Mouse (Mus musculus): ENCODE measurements at regions not wholly inside any gene's neighbourhood (a gene's known extent, or its start where the extent isn't known, plus 50 kb on each side); places are given as distances from the start of the nearest gene placed in this dataset.
A peak's percentile ranks its signal among the peaks of the same experiment; 100 is the strongest.

DNA sequence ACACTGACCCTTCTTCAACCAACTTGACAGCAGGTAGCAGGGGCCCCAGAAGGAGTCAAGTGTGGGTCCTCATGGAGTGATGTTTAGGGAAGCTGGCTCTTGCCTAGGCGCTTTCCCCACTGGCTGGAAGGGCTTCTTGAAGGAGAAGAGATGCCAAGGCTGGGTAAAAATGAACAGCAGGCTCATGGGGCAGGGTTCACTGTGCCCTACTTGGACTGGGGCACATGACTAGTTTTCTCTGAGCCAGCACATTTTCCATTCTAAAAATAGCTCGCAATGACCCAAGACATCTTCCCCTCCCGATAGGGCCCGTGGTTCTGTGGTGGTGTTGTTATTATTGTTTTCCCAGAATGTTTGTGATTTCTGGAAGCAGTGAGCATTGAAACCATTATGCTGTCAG lies 212.6 kb downstream of the Bcl2l11 start:
- Histone ChIP-seq H3K27me3 (ENCODE audit: control insufficient read depth, insufficient read depth, insufficient read length) (no peaks in the 10 kb centered on the region), H3K4me3 (ENCODE audit: insufficient read depth, poor library complexity, severe bottlenecking) (no peak overlapping the region), H3K79me3 (ENCODE audit: low read depth) (peaks cover 6% of the 10 kb centered on the region), H3K36me3 (ENCODE audit: control insufficient read depth, insufficient read depth) (no peaks in the 10 kb centered on the region), H3K79me2 (ENCODE audit: control insufficient read depth, insufficient read depth) (peaks cover 34% of the 10 kb centered on the region), H3ac (ENCODE audit: control insufficient read depth, insufficient read length, low read depth) (no peak overlapping the region)
- TF ChIP-seq USF1 (IDR thresholded peaks at IDR 0.05; ENCODE audit: low read depth), result peak; percentile 26
- no peak for TF ChIP-seq MYOD1 (IDR thresholded peaks at IDR 0.05; ENCODE audit: control insufficient read depth, insufficient read length, low read depth)

DNA sequence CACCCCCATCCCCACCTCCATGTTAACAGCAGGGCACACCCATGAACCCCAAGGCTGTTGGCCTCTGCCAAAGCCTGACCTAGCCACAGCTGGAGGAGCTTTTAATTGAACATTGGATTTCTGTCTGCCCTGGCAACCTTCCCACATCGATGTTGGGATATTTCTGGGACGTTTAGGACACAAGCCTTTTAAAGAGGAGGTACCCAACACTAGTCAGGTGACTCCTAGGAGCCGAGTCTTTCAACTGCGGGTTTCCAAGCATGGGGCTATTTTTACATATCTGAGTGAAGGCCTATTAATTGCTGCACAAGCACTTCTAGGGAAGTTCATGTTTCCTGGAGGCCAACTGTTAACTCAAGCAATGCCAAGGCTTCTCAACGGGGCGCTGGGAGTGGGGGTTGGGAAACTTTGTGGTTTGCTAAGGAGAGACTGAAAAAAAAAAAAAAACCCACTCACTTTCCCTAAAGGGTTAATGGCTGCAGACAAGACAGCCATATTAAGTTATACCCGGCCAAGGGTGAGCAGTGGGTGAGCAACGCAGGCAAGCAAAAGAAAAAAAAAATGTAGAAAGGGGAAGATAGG lies 213.3 kb downstream of the Bcl2l11 start:
- H3K79me3 ChIP-seq (ENCODE audit: low read depth), result peaks cover 6% of the 10 kb centered on the region
- H3K36me3 ChIP-seq (ENCODE audit: control insufficient read depth, insufficient read depth), result no peaks in the 10 kb centered on the region
- no peak overlapping the region for H3ac ChIP-seq (ENCODE audit: control insufficient read depth, insufficient read length, low read depth)
- H3K4me3 ChIP-seq (ENCODE audit: insufficient read depth, poor library complexity, severe bottlenecking), result no peak overlapping the region
- H3K27me3 ChIP-seq (ENCODE audit: control insufficient read depth, insufficient read depth, insufficient read length), result no peaks in the 10 kb centered on the region
- peaks cover 38% of the 10 kb centered on the region for H3K79me2 ChIP-seq (ENCODE audit: control insufficient read depth, insufficient read depth)
- TF ChIP-seq USF1 (IDR thresholded peaks at IDR 0.05; ENCODE audit: low read depth) (peak; percentile 5), CEBPB (IDR thresholded peaks at IDR 0.05; ENCODE audit: low read depth) (no peak)

DNA sequence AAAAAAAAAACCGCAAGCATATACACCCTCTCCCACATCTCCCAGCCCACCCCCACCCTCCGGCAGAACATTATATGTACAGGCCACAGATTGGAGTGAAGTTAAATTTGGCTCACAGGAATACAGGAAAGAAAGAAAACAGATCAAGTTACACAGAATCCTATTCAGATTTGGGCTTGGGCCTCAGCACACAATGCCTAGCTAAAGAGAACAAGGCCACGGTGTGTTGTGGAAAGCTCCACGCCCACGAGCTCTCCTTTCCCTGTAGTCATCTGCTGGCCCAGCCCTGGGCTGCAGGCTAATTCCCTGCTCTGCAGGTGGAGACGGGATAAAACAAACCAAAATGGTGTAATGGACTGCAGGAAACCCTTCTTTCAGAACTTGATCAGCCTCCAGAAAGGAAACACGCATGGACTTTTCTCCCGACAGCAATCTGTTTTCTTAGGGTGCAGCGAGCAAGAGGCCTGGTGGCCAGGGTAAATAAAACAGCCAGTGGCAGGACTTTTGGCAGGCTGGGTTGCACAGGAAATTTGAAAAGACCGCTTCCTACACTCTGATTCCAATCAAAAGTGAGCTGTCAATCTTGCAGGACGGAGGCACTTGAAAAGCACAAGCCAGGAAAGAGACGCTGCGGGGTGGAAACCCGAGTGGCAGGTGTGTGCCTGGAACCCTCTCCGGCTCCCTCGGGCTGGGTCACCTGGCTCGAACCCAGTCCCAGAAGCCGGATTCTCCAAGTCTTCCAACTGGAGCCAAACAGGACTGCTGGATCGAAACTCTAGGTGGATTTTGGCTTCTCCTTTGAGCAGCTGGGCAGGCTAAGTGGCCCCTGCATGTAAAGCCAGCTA lies 214.0 kb downstream of the Bcl2l11 start:
- H3K27me3 ChIP-seq (ENCODE audit: control insufficient read depth, insufficient read depth, insufficient read length), result no peaks in the 10 kb centered on the region
- H3K4me3 ChIP-seq (ENCODE audit: insufficient read depth, poor library complexity, severe bottlenecking), result no peak overlapping the region
- no peak overlapping the region for H3ac ChIP-seq (ENCODE audit: control insufficient read depth, insufficient read length, low read depth)
- H3K79me3 ChIP-seq (ENCODE audit: low read depth), result peaks cover 6% of the 10 kb centered on the region
- H3K79me2 ChIP-seq (ENCODE audit: control insufficient read depth, insufficient read depth), result peaks cover 40% of the 10 kb centered on the region
- TF ChIP-seq MYOD1 (IDR thresholded peaks at IDR 0.05; ENCODE audit: control insufficient read depth, insufficient read length, low read depth), result no peak
- TF ChIP-seq MAX (IDR thresholded peaks at IDR 0.05), result no peak
- TF ChIP-seq CTCF (IDR thresholded peaks at IDR 0.05; ENCODE audit: control insufficient read depth, insufficient read depth, insufficient read length), result no peak
- TF ChIP-seq USF1 (IDR thresholded peaks at IDR 0.05; ENCODE audit: low read depth), result no peak
- TF ChIP-seq FOSL1 (IDR thresholded peaks at IDR 0.05; ENCODE audit: insufficient read depth, low read length, poor library complexity, severe bottlenecking), result no peak
- TF ChIP-seq CEBPB (IDR thresholded peaks at IDR 0.05; ENCODE audit: low read depth), result no peak
- no peak for TF ChIP-seq MYOG (IDR thresholded peaks at IDR 0.05; ENCODE audit: control insufficient read depth, extremely low read depth, insufficient read length)
- no peaks in the 10 kb centered on the region for H3K36me3 ChIP-seq (ENCODE audit: control insufficient read depth, insufficient read depth)

DNA sequence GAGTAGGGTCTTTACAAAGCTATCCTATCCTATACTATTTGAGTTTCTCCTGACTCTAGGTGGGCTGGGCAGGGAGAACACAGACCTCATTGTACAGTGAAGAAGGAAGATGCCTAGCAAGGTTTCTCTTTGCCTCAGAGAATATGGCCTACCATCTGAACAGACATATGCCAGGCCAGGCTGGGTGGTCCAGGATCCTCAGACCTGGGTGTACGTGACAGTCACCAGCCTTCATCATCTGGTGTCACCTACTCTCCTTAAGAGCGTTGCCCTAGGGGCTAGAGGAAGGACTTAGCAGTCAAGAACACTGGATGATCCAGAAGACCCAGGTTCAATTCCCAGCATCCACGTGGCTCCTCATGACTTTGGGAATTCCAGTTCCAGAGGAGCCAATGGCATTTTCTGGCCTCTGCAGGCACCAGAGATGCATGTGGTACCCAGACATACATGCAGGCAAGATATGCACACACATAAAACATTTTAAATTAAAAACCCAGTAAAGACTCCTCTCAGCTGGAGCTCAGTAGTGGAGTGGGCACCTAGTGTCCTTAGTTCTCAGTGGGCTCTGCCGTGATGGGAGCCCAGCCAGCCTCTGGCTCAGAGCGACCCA lies 214.9 kb downstream of the Bcl2l11 start:
- Histone ChIP-seq H3K4me3 (ENCODE audit: insufficient read depth, poor library complexity, severe bottlenecking) (no peak overlapping the region), H3K27me3 (ENCODE audit: control insufficient read depth, insufficient read depth, insufficient read length) (no peaks in the 10 kb centered on the region)
- no peak for TF ChIP-seq CTCF (IDR thresholded peaks at IDR 0.05; ENCODE audit: control insufficient read depth, insufficient read depth, insufficient read length)
- no peak for TF ChIP-seq MAX (IDR thresholded peaks at IDR 0.05)
- no peak for TF ChIP-seq MYOD1 (IDR thresholded peaks at IDR 0.05; ENCODE audit: control insufficient read depth, insufficient read length, low read depth)
- no peak for TF ChIP-seq MYOG (IDR thresholded peaks at IDR 0.05; ENCODE audit: control insufficient read depth, extremely low read depth, insufficient read length)
- no peak for TF ChIP-seq FOSL1 (IDR thresholded peaks at IDR 0.05; ENCODE audit: insufficient read depth, low read length, poor library complexity, severe bottlenecking)
- TF ChIP-seq USF1 (IDR thresholded peaks at IDR 0.05; ENCODE audit: low read depth), result no peak
- TF ChIP-seq CEBPB (IDR thresholded peaks at IDR 0.05; ENCODE audit: low read depth), result no peak

DNA sequence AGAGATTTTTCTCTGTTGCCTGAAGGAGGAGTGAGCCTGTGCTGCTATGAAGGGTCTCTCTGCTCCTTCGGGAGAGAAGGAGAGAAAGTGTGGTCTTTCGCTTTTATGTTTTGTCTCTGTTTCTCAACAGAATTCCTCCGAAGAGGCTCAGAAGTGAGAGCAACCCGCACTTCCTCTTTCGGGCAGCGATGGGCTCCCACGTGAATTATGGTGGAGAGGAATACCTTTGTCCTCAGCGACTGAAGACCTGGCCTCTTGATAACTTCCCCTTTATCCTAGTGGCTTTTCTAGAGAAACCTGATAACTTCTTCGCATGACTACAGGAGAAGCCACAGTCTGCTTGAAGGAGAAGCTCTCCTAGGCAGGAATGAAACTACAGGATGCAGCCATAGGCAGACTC lies 216.4 kb downstream of the Bcl2l11 start:
- Histone ChIP-seq H3K36me3 (ENCODE audit: control insufficient read depth, insufficient read depth) (no peaks in the 10 kb centered on the region), H3K79me3 (ENCODE audit: low read depth) (peaks cover 8% of the 10 kb centered on the region), H3K27me3 (ENCODE audit: control insufficient read depth, insufficient read depth, insufficient read length) (no peaks in the 10 kb centered on the region), H3ac (ENCODE audit: control insufficient read depth, insufficient read length, low read depth) (no peak overlapping the region), H3K4me3 (ENCODE audit: insufficient read depth, poor library complexity, severe bottlenecking) (no peak overlapping the region), H3K79me2 (ENCODE audit: control insufficient read depth, insufficient read depth) (peaks cover 55% of the 10 kb centered on the region)
- TF ChIP-seq USF1 (IDR thresholded peaks at IDR 0.05; ENCODE audit: low read depth) (no peak), MYOG (IDR thresholded peaks at IDR 0.05; ENCODE audit: control insufficient read depth, extremely low read depth, insufficient read length) (no peak), FOSL1 (IDR thresholded peaks at IDR 0.05; ENCODE audit: insufficient read depth, low read length, poor library complexity, severe bottlenecking) (no peak), CEBPB (IDR thresholded peaks at IDR 0.05; ENCODE audit: low read depth) (no peak), MYOD1 (IDR thresholded peaks at IDR 0.05; ENCODE audit: control insufficient read depth, insufficient read length, low read depth) (no peak), MAX (IDR thresholded peaks at IDR 0.05) (no peak), CTCF (IDR thresholded peaks at IDR 0.05; ENCODE audit: control insufficient read depth, insufficient read depth, insufficient read length) (no peak)

More for the DNA sequence above, 214.9 kb downstream of the Bcl2l11 start:
- peaks cover 6% of the 10 kb centered on the region for H3K79me3 ChIP-seq (ENCODE audit: low read depth)
- no peaks in the 10 kb centered on the region for H3K36me3 ChIP-seq (ENCODE audit: control insufficient read depth, insufficient read depth)
- H3K79me2 ChIP-seq (ENCODE audit: control insufficient read depth, insufficient read depth), result peaks cover 42% of the 10 kb centered on the region
- H3ac ChIP-seq (ENCODE audit: control insufficient read depth, insufficient read length, low read depth), result no peak overlapping the region

All from C2C12 (cell line).